Mouse (Mus musculus) MEL (cell line): ENCODE data around the gene Ndufaf7. TPM values are rescaled to one million over a fixed set of nuclear protein-coding genes. Genes with fewer than 3 reads are reported as not detected.

ENCODE experiments used
- DNase-seq: peaks from one replicate; pipeline ENCODE4 v3.0.0; 2011; ENCODE audit warnings: low read depth, low spot score
- H3K27ac ChIP-seq: 2 replicates; pipeline ENCODE4 v1.5.1; 2012; ENCODE audit warnings: low read depth, mild to moderate bottlenecking, control low read depth, low read length, moderate library complexity; ENCODE audit not compliant: control insufficient read depth
- H3K27me3 ChIP-seq, 2 experiments: fragments of 150-350 bp in 1 of 2; sonication (generic) in 1 of 2; 2 replicates each; pipeline ENCODE4 v1.6.1; 2012; ENCODE audit warnings: low read length in 2 of 2, mild to moderate bottlenecking in 2 of 2, improper control_type of control experiment in 1 of 2, moderate library complexity in 1 of 2; ENCODE audit not compliant: insufficient read depth in 2 of 2, control insufficient read depth in 1 of 2
- H3K36me3 ChIP-seq, 2 experiments: 2 replicates each; pipeline ENCODE4 v1.6.1; 2012 to 2014; ENCODE audit warnings: low read length in 2 of 2, improper control_type of control experiment in 1 of 2, inconsistent platforms in 1 of 2, mild to moderate bottlenecking in 1 of 2; ENCODE audit not compliant: insufficient read depth in 2 of 2, control insufficient read depth in 1 of 2
- H3K4me1 ChIP-seq, 2 experiments: fragments of 150-350 bp in 1 of 2; sonication (generic) in 1 of 2; 2 replicates each; pipeline ENCODE4 v1.6.1; 2012; ENCODE audit warnings: low read length in 2 of 2, improper control_type of control experiment in 1 of 2, mild to moderate bottlenecking in 1 of 2; ENCODE audit not compliant: insufficient read depth in 2 of 2, control insufficient read depth in 1 of 2
- H3K4me3 ChIP-seq, 2 experiments: fragments of 150-350 bp in 1 of 2; sonication (generic) in 1 of 2; 2 replicates each; pipeline ENCODE4 v1.5.1; 2012; ENCODE audit warnings: low read depth in 2 of 2, low read length in 2 of 2, mild to moderate bottlenecking in 2 of 2, moderate library complexity in 2 of 2, control low read depth in 1 of 2, improper control_type of control experiment in 1 of 2; ENCODE audit not compliant: control insufficient read depth in 1 of 2, insufficient read depth in 1 of 2
- H3K79me2 ChIP-seq: 2 replicates; pipeline ENCODE4 v1.6.1; 2012; ENCODE audit warnings: mild to moderate bottlenecking, low read length, moderate library complexity; ENCODE audit not compliant: control insufficient read depth, poor library complexity, insufficient read depth
- H3K9ac ChIP-seq: 2 replicates; pipeline ENCODE4 v1.6.1; 2012; ENCODE audit warnings: low read depth, mild to moderate bottlenecking, control low read depth, low read length, moderate library complexity; ENCODE audit not compliant: control insufficient read depth, poor library complexity, severe bottlenecking
- H3K9me3 ChIP-seq: fragments of 150-350 bp; sonication (generic); replicated peaks from 2 replicates; pipeline ENCODE4 v1.6.1; 2012; ENCODE audit warnings: mild to moderate bottlenecking, low read length, improper control_type of control experiment, moderate library complexity; ENCODE audit not compliant: insufficient read depth
- BHLHE40 ChIP-seq: IDR thresholded peaks from 2 replicates; pipeline ENCODE4 v1.6.1; 2012; ENCODE audit warnings: low read depth, mild to moderate bottlenecking, inconsistent platforms, low read length, improper control_type of control experiment, borderline replicate concordance
- CTCF ChIP-seq, 3 experiments: IDR thresholded peaks in 2 of 3; conservative IDR thresholded peaks in 1 of 3; 2 replicates each; pipeline ENCODE4 v1.5.1; 2011 to 2012; ENCODE audit warnings: low read length in 3 of 3, low read depth in 2 of 3, mild to moderate bottlenecking in 2 of 3, improper control_type of control experiment in 1 of 3, inconsistent platforms in 1 of 3, mixed read lengths in 1 of 3, moderate library complexity in 1 of 3; ENCODE audit not compliant: control insufficient read depth in 1 of 3, insufficient read depth in 1 of 3, poor library complexity in 1 of 3, severe bottlenecking in 1 of 3
- ELF1 ChIP-seq: IDR thresholded peaks from 2 replicates; pipeline ENCODE4 v1.6.1; 2014; ENCODE audit warnings: low read depth, mild to moderate bottlenecking, inconsistent platforms, low read length, improper control_type of control experiment, moderate library complexity
- JUND ChIP-seq: IDR thresholded peaks from 2 replicates; pipeline ENCODE4 v1.6.1; 2011; ENCODE audit warnings: low read depth, mild to moderate bottlenecking, improper control_type of control experiment, low read length
- MAFK ChIP-seq: IDR thresholded peaks from 2 replicates; pipeline ENCODE4 v1.6.1; 2011; ENCODE audit warnings: low read depth, mild to moderate bottlenecking, low read length, improper control_type of control experiment, borderline replicate concordance
- MAX ChIP-seq: IDR thresholded peaks from 2 replicates; pipeline ENCODE4 v1.6.1; 2011; ENCODE audit warnings: low read length, improper control_type of control experiment
- MAZ ChIP-seq: IDR thresholded peaks from 2 replicates; pipeline ENCODE4 v1.6.1; 2012; ENCODE audit warnings: low read depth, mild to moderate bottlenecking, inconsistent platforms, low read length, improper control_type of control experiment
- MEF2A ChIP-seq: IDR thresholded peaks from 2 replicates; pipeline ENCODE4 v1.6.1; 2014; ENCODE audit warnings: low read depth, mild to moderate bottlenecking, inconsistent platforms, low read length, improper control_type of control experiment; ENCODE audit not compliant: poor library complexity, insufficient replicate concordance, severe bottlenecking; ENCODE audit errors: extremely low read depth
- MYB ChIP-seq: IDR thresholded peaks from 2 replicates; pipeline ENCODE4 v1.6.1; 2011; ENCODE audit warnings: mild to moderate bottlenecking, low read depth, low read length, improper control_type of control experiment
- NELFE ChIP-seq: IDR thresholded peaks from 2 replicates; pipeline ENCODE4 v1.6.1; 2011; ENCODE audit warnings: low read depth, low read length, improper control_type of control experiment
- NRF1 ChIP-seq: IDR thresholded peaks from 2 replicates; pipeline ENCODE4 v1.6.1; 2014; ENCODE audit warnings: low read depth, mild to moderate bottlenecking, inconsistent platforms, low read length, improper control_type of control experiment, moderate library complexity; ENCODE audit not compliant: poor library complexity, insufficient read depth, severe bottlenecking
- RAD21 ChIP-seq: IDR thresholded peaks from 2 replicates; pipeline ENCODE4 v1.6.1; 2011; ENCODE audit warnings: mild to moderate bottlenecking, low read depth, low read length, improper control_type of control experiment
- SIN3A ChIP-seq: IDR thresholded peaks from 2 replicates; pipeline ENCODE4 v1.6.1; 2012; ENCODE audit warnings: low read length, improper control_type of control experiment, inconsistent platforms
- SMC3 ChIP-seq: IDR thresholded peaks from 2 replicates; pipeline ENCODE4 v1.6.1; 2011; ENCODE audit warnings: low read depth, low read length, improper control_type of control experiment
- USF1 ChIP-seq: IDR thresholded peaks from 2 replicates; pipeline ENCODE4 v1.6.1; 2014; ENCODE audit warnings: low read depth, mild to moderate bottlenecking, inconsistent platforms, low read length, improper control_type of control experiment, moderate library complexity
- ZC3H11A ChIP-seq: IDR thresholded peaks from 2 replicates; pipeline ENCODE4 v1.6.1; 2012; ENCODE audit warnings: low read depth, mild to moderate bottlenecking, inconsistent platforms, low read length, improper control_type of control experiment
- ZKSCAN1 ChIP-seq: IDR thresholded peaks from 2 replicates; pipeline ENCODE4 v1.6.1; 2012; ENCODE audit warnings: low read depth, mild to moderate bottlenecking, inconsistent platforms, low read length, improper control_type of control experiment, moderate library complexity
- polyA plus RNA-seq, 2 experiments: library from polyadenylated mRNA; stranded (reverse) in 1 of 2; unstranded in 1 of 2; fragments of >175 nt in 1 of 2; fragments of >200 nt in 1 of 2; gene quantifications; 2 replicates each; pipeline versions ENCODE4 v1.2.1 to v1.2.4; 2012; ENCODE audit warnings: low replicate concordance in 2 of 2, low read depth in 1 of 2; ENCODE audit not compliant: insufficient read length in 2 of 2, insufficient read depth in 1 of 2, missing spikeins in 1 of 2
- total RNA-seq: library from RNA; depleted of rRNA; stranded (reverse); fragments of 300-350 nt; gene quantifications from 2 replicates; pipeline ENCODE4 v1.2.3, GENCODE M21; 2012

Gene Ndufaf7
- total and polyA plus RNA-seq, 3 experiments, result 22.6 to 29.3 TPM; not detected in 1

DNA sequence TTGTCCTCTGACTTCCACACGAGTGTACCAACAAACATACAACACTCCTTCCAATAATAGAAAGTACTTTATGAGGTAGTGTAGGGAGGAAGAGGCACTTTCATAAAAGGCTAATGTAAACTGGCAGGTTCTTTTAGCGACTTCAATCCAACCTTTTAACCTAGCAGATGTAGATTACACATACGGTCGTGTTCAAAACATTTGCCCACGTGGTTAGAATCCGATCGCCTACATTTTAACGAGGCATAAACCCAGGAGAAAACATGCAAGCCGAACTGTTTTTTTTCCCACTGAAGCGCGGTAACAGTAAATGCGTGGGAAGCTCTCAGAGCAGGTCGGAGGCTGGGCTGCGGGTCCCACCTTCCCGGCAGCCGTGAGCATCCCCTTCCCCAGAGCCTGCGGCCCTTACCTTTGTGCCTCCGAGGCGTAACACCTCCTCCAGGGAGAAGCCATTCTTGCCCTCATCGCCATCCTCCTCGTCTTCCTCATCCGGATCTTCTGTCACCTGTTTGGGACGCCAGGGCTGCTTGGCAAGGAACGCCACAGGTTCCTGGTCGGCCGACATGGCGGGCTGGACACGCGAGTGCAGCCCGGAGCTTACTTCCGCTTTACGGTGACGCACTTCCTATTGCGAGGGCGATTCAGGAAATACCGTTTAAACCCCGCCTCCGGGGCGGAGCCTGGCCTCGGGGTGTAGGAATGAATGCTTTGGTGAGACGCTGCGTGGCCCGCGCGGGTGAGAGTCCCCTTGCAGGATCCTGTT is at the start of gene Ndufaf7, which contains the start of gene Cebpz (continued):
- TF ChIP-seq NRF1, result 0 out of 2 replicates have a peak, but pooled peaks have one; percentile 7
- no peak for TF ChIP-seq MEF2A
- TF ChIP-seq CTCF (IDR thresholded peaks at IDR 0.05 in 2 of 3, conservative IDR thresholded peaks at IDR 0.05 in 1 of 3; ENCODE audit: control insufficient read depth in 1 of 3, insufficient read depth in 1 of 3, low read depth in 2 of 3, low read length in 3 of 3, poor library complexity in 1 of 3, severe bottlenecking in 1 of 3), result no peak

DNA sequence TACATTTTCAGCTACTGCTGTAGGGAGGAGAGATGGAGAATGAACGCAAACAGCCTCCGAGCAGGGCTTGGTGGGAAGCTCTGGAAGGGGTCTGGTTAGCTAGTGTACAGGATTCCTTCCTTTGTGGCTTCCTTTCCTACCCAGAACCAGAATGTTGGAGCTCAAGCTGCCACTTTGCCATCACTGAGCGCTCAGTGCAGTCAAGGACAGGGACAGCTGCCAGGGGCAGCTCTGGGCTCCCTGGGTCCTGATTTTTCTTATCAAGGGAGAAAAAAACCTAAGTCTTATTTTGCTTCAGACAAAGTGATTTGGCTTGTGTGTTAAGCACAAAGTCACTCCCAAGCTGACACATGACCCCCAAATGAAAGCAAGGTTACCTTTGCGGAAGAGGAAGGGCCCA is 48.4 kb upstream of the Ndufaf7 start:
- no peak overlapping the region for H3K9ac ChIP-seq
- no peaks in the 10 kb centered on the region for H3K4me1 ChIP-seq
- no peak overlapping the region for H3K27ac ChIP-seq
- H3K36me3 ChIP-seq, result no peaks in the 10 kb centered on the region
- no peaks in the 10 kb centered on the region for H3K79me2 ChIP-seq
- H3K9me3 ChIP-seq, result no peaks in the 10 kb centered on the region
- DNase-seq, result no peak
- TF ChIP-seq MAFK, result no peak
- no peak for TF ChIP-seq RAD21
- TF ChIP-seq BHLHE40, result no peak
- no peak for TF ChIP-seq MAZ
- TF ChIP-seq SMC3, result no peak
- no peak for TF ChIP-seq MYB
- no peak for TF ChIP-seq JUND
- TF ChIP-seq NELFE, result no peak
- no peak for TF ChIP-seq ELF1
- TF ChIP-seq MAX, result no peak
- no peak for TF ChIP-seq ZKSCAN1
- TF ChIP-seq USF1, result no peak
- no peaks in the 10 kb centered on the region for H3K27me3 ChIP-seq
- no peak overlapping the region for H3K4me3 ChIP-seq

DNA sequence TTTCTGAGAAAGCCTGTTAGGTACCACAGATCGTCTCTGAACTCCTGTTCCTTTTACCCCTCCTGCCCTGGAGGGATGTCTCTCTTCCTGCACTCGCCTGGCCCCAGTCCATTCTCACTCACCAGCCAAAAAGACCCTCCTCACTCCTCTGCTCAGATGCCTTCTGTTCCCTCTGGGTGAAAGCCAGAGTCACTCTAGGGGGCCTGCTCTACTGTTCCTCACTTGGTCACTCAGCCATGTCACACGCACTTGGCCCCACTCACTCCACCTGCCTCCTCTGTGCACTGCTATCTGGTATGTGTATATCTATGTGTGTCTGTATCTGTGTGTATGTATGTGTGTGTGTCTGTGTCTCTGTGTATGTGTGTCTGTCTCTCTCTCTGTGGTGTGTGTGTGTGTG is 47.8 kb upstream of the Ndufaf7 start:
- Histone ChIP-seq H3K36me3 (no peaks in the 10 kb centered on the region), H3K4me1 (no peaks in the 10 kb centered on the region), H3K4me3 (no peak overlapping the region), H3K27ac (no peak overlapping the region), H3K9ac (no peak overlapping the region), H3K9me3 (no peaks in the 10 kb centered on the region), H3K79me2 (no peaks in the 10 kb centered on the region), H3K27me3 (no peaks in the 10 kb centered on the region)
- TF ChIP-seq CTCF (IDR thresholded peaks at IDR 0.05 in 2 of 3, conservative IDR thresholded peaks at IDR 0.05 in 1 of 3; ENCODE audit: control insufficient read depth in 1 of 3, insufficient read depth in 1 of 3, low read depth in 2 of 3, low read length in 3 of 3, poor library complexity in 1 of 3, severe bottlenecking in 1 of 3) (no peak), JUND (no peak), ZC3H11A (no peak), SIN3A (no peak)
- no peak for DNase-seq
